8 mouse cellular contexts compared by ENCODE assay signal in genomic region chr8:83876080-83876837, GRCm38 (mm10). TPM values are rescaled to one million over a fixed set of nuclear protein-coding genes. Genes with fewer than 3 reads are reported as not detected.
DNase-seq lines count a peak whose midpoint lies in the region; ATAC-seq and TF ChIP-seq lines count a peak whose summit lies in the region.

No protein-coding gene starts in this region.

- 1% methylated on average over 41 of the region's 41 CpGs for WGBS in embryonic facial prominence, embryonic 12.5 days
- WGBS in hindbrain, postnatal 0 days, result under 1% methylated on average over 41 of the region's 41 CpGs
- 1% methylated on average over 39 of the region's 41 CpGs for WGBS in midbrain, postnatal 0 days

- no peak for TF ChIP-seq CTCF in E14TG2a.4 (conservative IDR thresholded peaks at IDR 0.05; ENCODE audit: low read length)
- no peak for TF ChIP-seq CTCF in hindbrain, postnatal 0 days (IDR thresholded peaks at IDR 0.05; ENCODE audit: low read depth)
- TF ChIP-seq CTCF in midbrain, postnatal 0 days (IDR thresholded peaks at IDR 0.05), result no peak

- peak overlapping the region; percentile 73 for H3K9ac ChIP-seq in embryonic facial prominence, embryonic 12.5 days
- peak overlapping the region; percentile 89 for H3K9ac ChIP-seq in hindbrain, postnatal 0 days (replicated peaks; ENCODE audit: low read length)
- peak overlapping the region; percentile 87 for H3K9ac ChIP-seq in midbrain, postnatal 0 days (replicated peaks; ENCODE audit: low read length, poor library complexity, severe bottlenecking)

- peaks cover 49% of the 10 kb centered on the region for H3K4me1 ChIP-seq in E14TG2a.4 (replicated peaks; ENCODE audit: low read depth, low read length)
- H3K4me1 ChIP-seq in embryonic facial prominence, embryonic 12.5 days, result peaks cover 18% of the 10 kb centered on the region
- peaks cover 11% of the 10 kb centered on the region; the same call in 1 of the 2 replicates for H3K4me1 ChIP-seq in hindbrain, postnatal 0 days (ENCODE audit: insufficient read depth, low read length)
- H3K4me1 ChIP-seq in midbrain, postnatal 0 days (ENCODE audit: insufficient read depth, low read length), result peaks cover 17% of the 10 kb centered on the region

- no peaks in the 10 kb centered on the region for H3K9me3 ChIP-seq in E14TG2a.4 (ENCODE audit: low read length)
- H3K9me3 ChIP-seq in embryonic facial prominence, embryonic 12.5 days, result no peaks in the 10 kb centered on the region
- H3K9me3 ChIP-seq in hindbrain, postnatal 0 days (ENCODE audit: low read length), result no peaks in the 10 kb centered on the region
- no peaks in the 10 kb centered on the region for H3K9me3 ChIP-seq in midbrain, postnatal 0 days (ENCODE audit: low read length)

- peaks cover 7% of the 10 kb centered on the region for H3K27me3 ChIP-seq in E14TG2a.4 (ENCODE audit: insufficient read depth, low read length)
- H3K27me3 ChIP-seq in embryonic facial prominence, embryonic 12.5 days, result peaks cover 23% of the 10 kb centered on the region
- no peaks in the 10 kb centered on the region for H3K27me3 ChIP-seq in hindbrain, postnatal 0 days (ENCODE audit: insufficient read depth, low read length)
- no peaks in the 10 kb centered on the region for H3K27me3 ChIP-seq in midbrain, postnatal 0 days (ENCODE audit: insufficient read depth, low read length)

- no peak for ATAC-seq in embryonic facial prominence, embryonic 12.5 days (ENCODE audit: insufficient number of reproducible peaks, insufficient read depth, low FRiP score, low TSS enrichment)
- peak; percentile 11; the same call in 1 of the 2 replicates for ATAC-seq in hindbrain, postnatal 0 days
- ATAC-seq in midbrain, postnatal 0 days (ENCODE audit: low FRiP score), result peak; percentile 6; the same call in 1 of the 2 replicates

- no peaks in the 10 kb centered on the region for H3K36me3 ChIP-seq in E14TG2a.4 (ENCODE audit: insufficient read depth, low read length)
- no peaks in the 10 kb centered on the region for H3K36me3 ChIP-seq in embryonic facial prominence, embryonic 12.5 days
- no peaks in the 10 kb centered on the region for H3K36me3 ChIP-seq in hindbrain, postnatal 0 days (ENCODE audit: insufficient read depth, low read length)
- no peaks in the 10 kb centered on the region for H3K36me3 ChIP-seq in midbrain, postnatal 0 days (ENCODE audit: insufficient read depth, low read length)

- H3K4me3 ChIP-seq in E14TG2a.4 (replicated peaks; ENCODE audit: low read length), result peak overlapping the region; percentile 99
- peak overlapping the region; percentile 64 for H3K4me3 ChIP-seq in embryonic facial prominence, embryonic 12.5 days
- peak overlapping the region; percentile 70 for H3K4me3 ChIP-seq in hindbrain, postnatal 0 days (ENCODE audit: low read length)
- H3K4me3 ChIP-seq in midbrain, postnatal 0 days (ENCODE audit: low read depth, low read length), result peak overlapping the region; percentile 73

- DNase-seq in adrenal gland, postnatal 10 days, result peak; percentile 31
- no peak for DNase-seq in adrenal gland, postnatal 25 days
- DNase-seq in hindbrain, postnatal 0 days (ENCODE audit: low spot score), result peak; percentile 57
- DNase-seq in midbrain, postnatal 0 days (ENCODE audit: low spot score), result peak; percentile 32
- no peak for DNase-seq in layer of hippocampus, adult 8-10 months (ENCODE audit: low spot score in 2 of 2)
- no peak for DNase-seq in frontal cortex, postnatal 14 days (ENCODE audit: low spot score in 2 of 2)

- H3K4me2 ChIP-seq in embryonic facial prominence, embryonic 12.5 days (replicated peaks), result peak overlapping the region; percentile 85
- peak overlapping the region; percentile 97 for H3K4me2 ChIP-seq in hindbrain, postnatal 0 days (ENCODE audit: low read depth, low read length)
- H3K4me2 ChIP-seq in midbrain, postnatal 0 days (ENCODE audit: low read depth, low read length, poor library complexity, severe bottlenecking), result peak overlapping the region; percentile 94

- H3K27ac ChIP-seq in embryonic facial prominence, embryonic 12.5 days, result peak overlapping the region; percentile 57; the same call in 1 of the 2 replicates
- H3K27ac ChIP-seq in hindbrain, postnatal 0 days, result peak overlapping the region; percentile 92
- H3K27ac ChIP-seq in midbrain, postnatal 0 days (ENCODE audit: low read depth, low read length), result peak overlapping the region; percentile 91; the same call in 1 of the 2 replicates

RNA-seq across cellular contexts. Expression of gene Adgrl1, which starts 23.6 kb away (rescaled TPM):
- 10 to 100 TPM; 48.7 to 60.4 TPM for total RNA-seq in adrenal gland, postnatal 10 days (2021)
- total RNA-seq in adrenal gland, postnatal 25 days (2021), result 73.5 and 114 TPM in 2 replicates
- 36.7 TPM in 2 replicates for polyA plus RNA-seq in embryonic facial prominence, embryonic 12.5 days (2016; fragmentation: Nextera tagmentation; extraction: Ambion mirVana)
- 393 and 469 TPM in 2 replicates for total RNA-seq in hindbrain, postnatal 0 days (2014; rRNA removed)
- 54.2 and 54.6 TPM in 2 replicates for polyA plus RNA-seq in hindbrain, postnatal 0 days (2015; fragmentation: Nextera tagmentation; extraction: Ambion mirVana)
- 394 and 593 TPM in 2 replicates for total RNA-seq in midbrain, postnatal 0 days (2014; rRNA removed)
- 55.5 and 55.9 TPM in 2 replicates for polyA plus RNA-seq in midbrain, postnatal 0 days (2015; fragmentation: Nextera tagmentation; extraction: Ambion mirVana)
- 100 to 1,000 TPM; 287 to 307 (median 299) TPM for total RNA-seq in layer of hippocampus, adult 8-10 months (2022)

Comparison
In these comparisons a context has a peak if more than half of its experiments do, and no peak if none do; other contexts are left out.
1. DNase-seq: peak in adrenal gland, postnatal 10 days (single experiment), hindbrain, postnatal 0 days (single experiment) and midbrain, postnatal 0 days (single experiment); none in adrenal gland, postnatal 25 days (single experiment), layer of hippocampus, adult 8-10 months (0 of 2) and frontal cortex, postnatal 14 days (0 of 2).
2. Peak in every context shown above with its lines, with median percentiles within 50 percentile points of each other: H3K4me3 ChIP-seq, H3K27ac ChIP-seq, H3K4me2 ChIP-seq and H3K9ac ChIP-seq.